Mouse (Mus musculus) limb, embryonic 13.5 days (tissue): ENCODE data around the gene Cdk20. TPM values are rescaled to one million over a fixed set of nuclear protein-coding genes. Genes with fewer than 3 reads are reported as not detected.
"Not testable (repeated sequence)": the region's sequence is repeated elsewhere in the genome, so short reads cannot be mapped to it uniquely, and the experiment has no call there.

Experiments
- ATAC-seq: fragments of 200-750 bp; cut with Nextera tagmentation; 2 replicates; pipeline ENCODE4 v1.8.0; 2017; ENCODE audit warnings: low read depth, moderate number of reproducible peaks, moderate TSS enrichment; ENCODE audit not compliant: low FRiP score
- H3K27ac ChIP-seq: fragments of 300-500 bp; sonication (generic); 2 replicates; pipeline ENCODE4 v1.5.1; 2015; ENCODE audit warnings: inconsistent platforms, mild to moderate bottlenecking, moderate library complexity
- H3K27me3 ChIP-seq: fragments of 300-500 bp; sonication (generic); 2 replicates; pipeline ENCODE4 v1.6.1; 2015; ENCODE audit warnings: mild to moderate bottlenecking, inconsistent platforms
- H3K36me3 ChIP-seq: fragments of 300-500 bp; sonication (generic); 2 replicates; pipeline ENCODE4 v1.6.1; 2015; ENCODE audit warnings: inconsistent platforms, mild to moderate bottlenecking, moderate library complexity
- H3K4me1 ChIP-seq: fragments of 300-500 bp; sonication (generic); 2 replicates; pipeline ENCODE4 v1.6.1; 2015; ENCODE audit warnings: inconsistent platforms
- H3K4me2 ChIP-seq: fragments of 300-500 bp; sonication (generic); replicated peaks from 2 replicates; pipeline ENCODE4 v1.6.1; 2015; ENCODE audit warnings: inconsistent platforms, mild to moderate bottlenecking, moderate library complexity
- H3K4me3 ChIP-seq: fragments of 300-500 bp; sonication (generic); 2 replicates; pipeline ENCODE4 v1.5.1; 2015; ENCODE audit warnings: moderate library complexity, mild to moderate bottlenecking, inconsistent platforms
- H3K9ac ChIP-seq: fragments of 300-500 bp; sonication (generic); 2 replicates; pipeline ENCODE4 v1.6.1; 2015; ENCODE audit warnings: mild to moderate bottlenecking, inconsistent platforms
- H3K9me3 ChIP-seq: fragments of 300-500 bp; sonication (generic); 2 replicates; pipeline ENCODE4 v1.6.1; 2016; ENCODE audit warnings: inconsistent platforms
- WGBS: fragments of 180-500 bp; shearing (Covaris S2); methylation state at CpG from one replicate; pipeline ENCODE4 v1.1.7; 2015; 5-methylcytosine and 5-hydroxymethylcytosine counted together
- polyA plus RNA-seq: library from polyadenylated mRNA; unstranded; fragments of >200 nt; fragmentation: Nextera tagmentation; extraction: Ambion mirVana; gene quantifications from 2 replicates; pipeline ENCODE4 v1.2.1, GENCODE M21; 2015

The Cdk20 gene
- polyA plus RNA-seq, 1 experiment from 2014 or later: 16.7 TPM

DNA sequence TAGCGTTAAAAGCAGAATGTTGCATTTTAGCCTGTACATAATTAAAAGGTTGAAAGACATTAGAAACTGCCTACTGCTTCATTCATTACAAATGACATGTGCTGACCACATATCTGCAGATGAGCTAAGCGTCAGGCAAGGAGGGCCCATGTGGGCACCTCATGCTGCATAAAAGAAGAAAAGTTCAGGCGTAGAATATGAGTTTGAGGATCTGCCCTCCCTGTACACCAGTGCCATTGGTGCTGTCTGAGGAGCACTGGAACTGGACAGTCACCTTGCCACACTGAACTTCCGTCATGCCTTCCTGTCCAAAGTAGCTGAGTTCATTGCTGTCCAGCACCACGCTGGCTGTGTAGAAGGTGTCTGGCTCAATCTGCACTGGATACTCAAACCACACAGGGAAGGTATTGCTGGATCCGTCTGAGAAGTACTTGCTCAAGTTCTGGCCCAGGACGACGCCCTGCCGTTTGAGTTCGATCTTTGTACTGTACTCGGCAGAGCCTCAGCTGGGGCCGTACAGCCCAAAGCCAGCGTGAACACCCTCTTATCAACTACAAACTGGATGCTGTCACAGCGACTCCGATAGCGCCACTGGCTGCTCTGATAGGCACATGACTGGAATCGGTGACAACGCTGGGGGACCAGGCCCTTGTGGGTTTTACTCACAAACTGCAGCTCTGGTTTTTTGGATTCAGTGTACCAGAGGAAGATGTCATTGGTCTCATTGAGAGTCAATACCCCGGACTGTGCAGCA, 25.3 kb downstream of the Cdk20 start:
- H3K9ac ChIP-seq, H3K36me3 ChIP-seq, ATAC-seq, H3K4me1 ChIP-seq, H3K4me3 ChIP-seq, H3K4me2 ChIP-seq, H3K27ac ChIP-seq, H3K9me3 ChIP-seq, H3K27me3 ChIP-seq: not testable (repeated sequence)
- 92% methylated on average over 19 of the region's 19 CpGs for WGBS

DNA sequence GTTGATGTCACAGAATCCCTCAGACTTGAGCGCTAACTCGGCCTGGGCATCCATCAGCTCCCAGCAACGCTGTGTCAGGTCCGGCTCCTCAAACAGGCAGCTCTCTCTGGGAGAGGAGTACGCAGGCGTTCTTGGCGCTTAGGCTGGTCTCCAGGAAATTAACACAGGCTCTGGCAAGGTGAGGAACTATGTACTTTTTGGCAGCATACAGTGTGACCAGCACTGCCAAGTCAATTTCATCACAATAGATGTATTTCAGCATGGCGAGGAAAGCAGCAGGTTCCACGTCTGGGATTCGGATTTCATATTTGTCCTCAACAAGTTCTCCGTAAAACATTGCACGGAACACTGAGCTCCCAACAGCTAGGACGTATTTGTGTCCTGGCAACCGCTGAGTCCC, 26.1 kb downstream of the Cdk20 start:
- no peak overlapping the region for H3K9ac ChIP-seq
- no peaks in the 10 kb centered on the region for H3K36me3 ChIP-seq
- no peaks in the 10 kb centered on the region for H3K4me1 ChIP-seq
- 0 out of 2 replicates have a peak, but pooled peaks cover 2% of the 10 kb centered on the region for H3K9me3 ChIP-seq
- no peak overlapping the region for H3K4me2 ChIP-seq
- no peak overlapping the region for H3K27ac ChIP-seq
- no peak overlapping the region for H3K4me3 ChIP-seq
- no peaks in the 10 kb centered on the region for H3K27me3 ChIP-seq
- 88% methylated on average over 14 of the region's 14 CpGs for WGBS
- no peak for ATAC-seq

DNA sequence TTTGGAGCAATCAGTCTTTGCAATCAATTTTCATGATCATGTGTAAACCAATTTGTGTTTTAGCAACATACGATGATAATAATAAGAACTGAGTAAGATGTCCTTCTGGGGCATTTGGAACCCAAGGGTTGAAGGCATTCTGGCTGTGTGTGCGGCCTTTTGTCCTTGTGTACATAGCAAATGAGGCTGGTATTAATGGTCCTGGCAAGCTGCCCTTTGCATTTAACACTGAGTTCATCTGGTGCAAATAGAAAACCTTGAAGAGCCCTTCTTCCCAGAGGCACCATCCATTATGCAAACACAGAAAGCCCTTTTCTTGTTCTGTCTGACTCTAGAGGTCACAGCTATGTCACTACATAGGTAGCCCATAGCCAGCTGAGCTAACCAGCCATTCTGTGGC, 30.5 kb downstream of the Cdk20 start:
- Histone ChIP-seq H3K4me3 (no peak overlapping the region), H3K27ac (no peak overlapping the region), H3K27me3 (no peaks in the 10 kb centered on the region), H3K36me3 (no peaks in the 10 kb centered on the region), H3K9me3 (0 out of 2 replicates have a peak, but pooled peaks cover 2% of the 10 kb centered on the region), H3K4me1 (no peaks in the 10 kb centered on the region), H3K9ac (no peak overlapping the region), H3K4me2 (no peak overlapping the region)
- WGBS: 81% methylated on average over 2 of the region's 2 CpGs
- no peak for ATAC-seq

DNA sequence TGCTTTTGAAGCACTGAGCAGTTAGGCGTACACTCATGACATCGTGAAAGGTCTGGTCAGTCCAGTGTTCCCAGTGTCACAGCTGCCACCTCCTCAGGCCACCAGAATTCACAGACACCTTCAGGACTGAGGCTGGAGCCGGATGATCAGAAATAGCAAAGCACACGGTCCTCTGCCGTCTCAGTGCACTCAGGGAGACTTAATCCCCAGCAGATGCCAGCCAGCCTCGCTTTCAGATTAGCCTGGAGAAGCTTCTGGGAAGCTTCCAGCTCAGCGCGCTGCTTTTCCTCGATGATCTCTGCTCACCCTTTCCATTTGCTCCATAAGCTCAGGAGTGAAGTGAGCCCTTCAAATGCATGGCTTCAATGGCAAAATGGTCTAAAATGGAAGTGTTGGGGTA, 33.1 kb downstream of the Cdk20 start:
- ATAC-seq: no peak
- Histone ChIP-seq H3K4me1 (peaks cover 4% of the 10 kb centered on the region; the same call in 1 of the 2 replicates), H3K9me3 (0 out of 2 replicates have a peak, but pooled peaks cover 2% of the 10 kb centered on the region), H3K9ac (no peak overlapping the region), H3K4me3 (no peak overlapping the region), H3K4me2 (no peak overlapping the region), H3K36me3 (no peaks in the 10 kb centered on the region), H3K27me3 (no peaks in the 10 kb centered on the region), H3K27ac (no peak overlapping the region)
- 71% methylated on average over 9 of the region's 9 CpGs for WGBS

DNA sequence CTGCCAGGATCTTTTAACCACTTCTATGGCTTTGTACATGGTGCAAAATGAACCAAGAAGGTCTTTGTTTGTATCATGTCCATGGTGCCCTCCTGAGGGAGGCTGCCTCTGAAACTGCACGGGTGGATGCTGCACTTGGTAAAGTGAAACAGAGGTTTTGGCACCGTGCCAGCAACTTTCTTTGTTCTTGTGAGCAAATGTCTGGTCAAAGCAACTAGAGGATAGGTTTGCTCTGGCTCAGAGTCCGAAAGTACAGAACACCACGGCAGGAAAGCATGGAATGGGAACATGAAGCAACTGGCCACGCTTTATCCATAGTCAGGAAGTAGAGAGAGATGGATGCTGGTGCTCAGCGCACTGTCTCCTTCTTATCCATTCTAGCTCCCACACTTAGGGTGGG, 35.8 kb downstream of the Cdk20 start:
- no peaks in the 10 kb centered on the region for H3K27me3 ChIP-seq
- H3K4me2 ChIP-seq: no peak overlapping the region
- no peak overlapping the region for H3K4me3 ChIP-seq
- H3K4me1 ChIP-seq: peaks cover 4% of the 10 kb centered on the region; the same call in 1 of the 2 replicates
- 64% methylated on average over 6 of the region's 6 CpGs for WGBS
- no peak overlapping the region for H3K27ac ChIP-seq
- no peak for ATAC-seq
- no peaks in the 10 kb centered on the region for H3K9me3 ChIP-seq
- no peaks in the 10 kb centered on the region for H3K36me3 ChIP-seq
- no peak overlapping the region for H3K9ac ChIP-seq

DNA sequence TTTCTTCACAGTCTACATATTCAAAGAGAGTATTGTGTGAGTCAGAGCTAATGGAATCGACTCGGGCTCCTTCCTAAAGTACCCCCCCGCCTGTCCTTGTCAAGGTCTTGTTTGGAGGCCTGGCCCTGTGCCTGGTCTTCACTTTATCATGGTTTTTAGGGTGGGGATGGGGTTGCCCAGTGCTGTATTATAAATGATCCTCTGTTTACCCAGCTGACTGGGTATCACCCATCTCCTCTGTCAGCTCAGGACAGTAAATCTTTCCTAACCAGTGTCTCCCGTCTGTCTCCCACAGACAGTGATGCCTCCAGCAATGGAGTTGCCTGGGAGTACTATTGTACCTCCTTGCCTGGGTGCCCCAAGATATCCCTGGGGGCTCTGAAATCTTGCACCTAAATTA, 45.9 kb downstream of the Cdk20 start:
- Histone ChIP-seq H3K9me3 (no peaks in the 10 kb centered on the region; the same call in 1 of the 2 replicates), H3K4me1 (no peaks in the 10 kb centered on the region), H3K9ac (no peak overlapping the region), H3K4me2 (no peak overlapping the region), H3K4me3 (no peak overlapping the region), H3K27ac (no peak overlapping the region), H3K27me3 (no peaks in the 10 kb centered on the region), H3K36me3 (no peaks in the 10 kb centered on the region)
- 78% methylated on average over 4 of the region's 4 CpGs for WGBS
- ATAC-seq: no peak

DNA sequence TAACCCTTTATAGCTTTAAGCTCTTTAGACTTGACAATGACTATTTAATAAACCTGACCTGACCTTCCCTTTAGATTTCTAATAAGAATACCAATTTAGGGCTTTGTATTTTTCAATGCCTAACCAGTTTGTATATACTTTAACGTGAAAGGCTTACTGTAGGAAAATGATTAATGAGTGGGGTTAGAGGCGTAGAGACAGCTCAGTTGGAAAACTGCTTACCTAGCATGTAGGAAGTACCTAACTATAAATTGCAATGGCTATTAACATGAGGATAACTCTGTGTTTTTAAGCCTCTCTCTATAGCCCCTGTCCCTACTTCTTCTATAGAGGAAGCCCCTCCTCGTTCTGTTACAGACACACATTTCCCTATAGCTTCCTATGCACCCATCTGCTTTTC, 47.8 kb downstream of the Cdk20 start:
- Histone ChIP-seq H3K27ac (no peak overlapping the region), H3K9me3 (no peaks in the 10 kb centered on the region; the same call in 1 of the 2 replicates), H3K36me3 (no peaks in the 10 kb centered on the region), H3K9ac (no peak overlapping the region), H3K4me2 (no peak overlapping the region), H3K4me1 (no peaks in the 10 kb centered on the region), H3K27me3 (no peaks in the 10 kb centered on the region), H3K4me3 (no peak overlapping the region)
- WGBS: 75% methylated on average over 3 of the region's 3 CpGs
- ATAC-seq: no peak

DNA sequence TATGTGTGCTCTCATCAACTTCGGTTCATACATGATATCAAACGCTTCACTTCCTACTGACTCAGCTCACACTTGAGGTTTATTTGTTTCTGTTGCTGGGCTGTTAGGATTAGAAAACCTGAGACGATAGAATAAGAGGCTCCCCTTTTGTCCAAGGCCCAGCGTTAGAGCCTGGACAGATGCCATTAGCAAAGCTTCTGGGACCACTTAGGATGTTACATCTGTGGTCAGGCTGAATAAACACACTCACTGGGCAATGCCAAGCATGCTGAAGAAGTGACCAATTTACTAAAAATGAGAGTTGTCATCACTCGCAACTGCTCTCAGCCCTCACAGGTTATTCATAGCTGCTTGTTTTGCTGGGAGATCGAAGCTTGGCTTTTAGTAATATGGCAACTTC, 57.8 kb downstream of the Cdk20 start:
- no peaks in the 10 kb centered on the region for H3K36me3 ChIP-seq
- no peaks in the 10 kb centered on the region for H3K9me3 ChIP-seq
- H3K27me3 ChIP-seq: no peaks in the 10 kb centered on the region
- WGBS: 83% methylated on average over 6 of the region's 6 CpGs
- H3K4me3 ChIP-seq: no peak overlapping the region
- no peak overlapping the region for H3K4me2 ChIP-seq
- H3K27ac ChIP-seq: no peak overlapping the region
- no peak for ATAC-seq
- H3K4me1 ChIP-seq: peaks cover 12% of the 10 kb centered on the region
- no peak overlapping the region for H3K9ac ChIP-seq

Other genes starting within 250 kb of the Cdk20 start
- 17.0 and 22.0 TPM in 2 replicates for gene Cdc14b, start 157.0 kb upstream of the Cdk20 start, polyA plus RNA-seq
- 38.9 and 41.4 TPM in 2 replicates for gene Aaed1, start 119.6 kb upstream of the Cdk20 start, polyA plus RNA-seq
- gene Ctsl, start 61.4 kb upstream of the Cdk20 start, polyA plus RNA-seq: 205 and 206 TPM in 2 replicates
- gene Fam240b, start 65.5 kb downstream of the Cdk20 start, polyA plus RNA-seq: not detected in 2 replicates